Mouse (Mus musculus) adrenal gland, adult (tissue): ENCODE data around the gene Tnnc2.

ENCODE experiments used
- DNase-seq, 2 experiments: peaks; one replicate each; pipeline ENCODE4 v3.0.0; 2022 to 2023; ENCODE audit warnings: low spot score in 1 of 2; ENCODE audit not compliant: inconsistent age in 2 of 2

Tnnc2 gene

GRCm38 (mm10) chr2:164779481-164780086 lies at the start of gene Tnnc2:
Gene Tnnc2, minus strand, starts transcription at chr2:164779967.
- no peak for DNase-seq

GRCm38 (mm10) chr2:164829090-164829489 lies 49.3 kb upstream of the Tnnc2 start:
- no peak for DNase-seq

- DNase-seq: no peak
Measured at GRCm38 (mm10) chr2:164828437-164828836, 48.7 kb upstream of the Tnnc2 start, which contains the start of gene Spata25. Gene Spata25, minus strand, starts transcription at chr2:164828537.

- DNase-seq: no peak
Measured at GRCm38 (mm10) chr2:164827146-164827850, 47.5 kb upstream of the Tnnc2 start.

GRCm38 (mm10) chr2:164825521-164825920 lies 45.8 kb upstream of the Tnnc2 start:
- DNase-seq: no peak

- no peak for DNase-seq
Measured at GRCm38 (mm10) chr2:164823969-164824368, 44.2 kb upstream of the Tnnc2 start.

- peak in 1 of 2 experiments; percentile 36 for DNase-seq
Measured at GRCm38 (mm10) chr2:164823181-164823585, 43.4 kb upstream of the Tnnc2 start.

GRCm38 (mm10) chr2:164822636-164823165 lies 42.9 kb upstream of the Tnnc2 start, which contains the start of gene Zswim1:
Gene Zswim1, plus strand, starts transcription at chr2:164822686.
- peak; percentile 99 to 100 for DNase-seq

GRCm38 (mm10) chr2:164821060-164821459 lies 41.3 kb upstream of the Tnnc2 start:
- DNase-seq: no peak

GRCm38 (mm10) chr2:164817703-164818102 lies 37.9 kb upstream of the Tnnc2 start:
- no peak for DNase-seq

- no peak for DNase-seq
Measured at GRCm38 (mm10) chr2:164817206-164817605, 37.4 kb upstream of the Tnnc2 start.

- no peak for DNase-seq
Measured at GRCm38 (mm10) chr2:164815821-164816220, 36.1 kb upstream of the Tnnc2 start.

GRCm38 (mm10) chr2:164815348-164815747 lies 35.6 kb upstream of the Tnnc2 start:
- no peak for DNase-seq

GRCm38 (mm10) chr2:164813557-164813956 lies 33.8 kb upstream of the Tnnc2 start:
- no peak for DNase-seq

- DNase-seq: no peak
Measured at GRCm38 (mm10) chr2:164806614-164807013, 26.8 kb upstream of the Tnnc2 start.

GRCm38 (mm10) chr2:164805332-164805718 lies 25.6 kb upstream of the Tnnc2 start:
- DNase-seq: no peak

- peak; percentile 98 to 100 for DNase-seq
Measured at GRCm38 (mm10) chr2:164804533-164805331, 25.0 kb upstream of the Tnnc2 start, which contains the start of the genes Acot8 and Zswim3. Gene Acot8, minus strand, starts transcription at chr2:164804882. Gene Zswim3, plus strand, starts transcription at chr2:164805098.

- DNase-seq: no peak
Measured at GRCm38 (mm10) chr2:164803921-164804313, 24.1 kb upstream of the Tnnc2 start.

- no peak for DNase-seq
Measured at GRCm38 (mm10) chr2:164803201-164803920, 23.6 kb upstream of the Tnnc2 start.

- no peak for DNase-seq
Measured at GRCm38 (mm10) chr2:164800252-164801004, 20.7 kb upstream of the Tnnc2 start.
